ENCODE assay signal across 26 mouse cellular contexts in the genomic region with DNA sequence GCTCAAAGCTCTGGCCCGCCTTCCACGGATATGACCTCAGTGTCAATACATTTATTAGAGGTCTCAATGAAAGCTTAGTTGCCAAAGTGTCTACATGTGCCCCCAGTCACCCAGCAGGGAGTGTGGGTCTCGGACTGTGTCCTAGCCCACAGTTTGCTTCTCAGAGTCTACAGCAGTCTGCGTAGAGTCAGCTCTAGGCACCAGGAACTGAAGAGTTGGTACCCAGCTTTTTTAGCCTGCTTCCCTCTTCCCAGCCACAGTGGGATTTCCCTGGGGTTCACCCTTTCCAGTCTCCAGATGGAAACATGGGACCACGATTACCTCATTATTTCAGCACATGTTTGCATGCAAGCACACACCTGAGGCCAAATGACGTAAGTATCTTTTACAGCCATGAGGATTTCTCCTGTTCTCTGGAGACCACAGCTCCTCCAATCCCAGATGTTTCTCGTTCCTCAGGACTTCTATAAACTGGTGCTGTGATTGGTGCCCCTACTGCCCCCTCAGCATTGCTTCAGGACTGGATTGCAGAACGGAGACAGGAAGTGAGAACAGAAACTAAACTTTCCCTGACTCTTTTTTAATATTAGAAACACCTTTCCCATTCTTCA.
DNase-seq lines count a peak whose midpoint lies in the region; ATAC-seq lines count a peak whose summit lies in the region.
"Had no signal": no experiment of that assay in that cellular context is flagged by ENCODE, and none has a peak within 500 bp of the region (broad histone marks: within the 10 kb centered on the region; RNA-seq: fewer than 3 reads in every experiment).

No protein-coding gene starts in this region.

- 53% methylated on average over 8 of the region's 8 CpGs for WGBS in embryonic facial prominence, embryonic 14.5 days
- 69% methylated on average over 8 of the region's 8 CpGs for WGBS in embryonic facial prominence, embryonic 10.5 days

- no peak overlapping the region for H3K27ac ChIP-seq in embryonic facial prominence, embryonic 14.5 days (replicated peaks; ENCODE audit: low read depth, low read length)
- H3K27ac ChIP-seq in embryonic facial prominence, embryonic 10.5 days (replicated peaks), result no peak overlapping the region
- H3K27ac ChIP-seq: embryonic facial prominence, embryonic 13.5 days; forebrain, embryonic 10.5 days; forebrain, embryonic 13.5 days; heart, embryonic 15.5 days; hindbrain, embryonic 10.5 days; hindbrain, embryonic 13.5 days had no signal

- H3K36me3 ChIP-seq in embryonic facial prominence, embryonic 14.5 days (ENCODE audit: control insufficient read depth, insufficient read depth, low read length), result no peaks in the 10 kb centered on the region
- no peaks in the 10 kb centered on the region for H3K36me3 ChIP-seq in embryonic facial prominence, embryonic 10.5 days (replicated peaks)
- H3K36me3 ChIP-seq: embryonic facial prominence, embryonic 13.5 days; forebrain, embryonic 10.5 days; heart, embryonic 12.5 days; heart, embryonic 15.5 days; hindbrain, embryonic 10.5 days; hindbrain, embryonic 13.5 days had no signal

- no peak overlapping the region for H3K4me2 ChIP-seq in embryonic facial prominence, embryonic 14.5 days (ENCODE audit: low read depth, low read length)
- H3K4me2 ChIP-seq: embryonic facial prominence, embryonic 13.5 days; forebrain, embryonic 13.5 days; heart, embryonic 12.5 days; heart, embryonic 15.5 days; hindbrain, embryonic 13.5 days had no signal

- H3K4me3 ChIP-seq in embryonic facial prominence, embryonic 14.5 days (ENCODE audit: low read depth, low read length), result no peak overlapping the region
- H3K4me3 ChIP-seq in embryonic facial prominence, embryonic 10.5 days, result no peak overlapping the region
- H3K4me3 ChIP-seq: embryonic facial prominence, embryonic 13.5 days; forebrain, embryonic 10.5 days; forebrain, embryonic 13.5 days; heart, embryonic 12.5 days; heart, embryonic 15.5 days; hindbrain, embryonic 10.5 days; hindbrain, embryonic 13.5 days had no signal

- H3K27me3 ChIP-seq in embryonic facial prominence, embryonic 14.5 days (replicated peaks; ENCODE audit: control insufficient read depth, insufficient read depth, low read length), result no peaks in the 10 kb centered on the region
- H3K27me3 ChIP-seq in embryonic facial prominence, embryonic 10.5 days (replicated peaks; ENCODE audit: low read depth, poor library complexity, severe bottlenecking), result peaks cover 12% of the 10 kb centered on the region
- H3K27me3 ChIP-seq: heart, embryonic 12.5 days; heart, embryonic 15.5 days had no signal

- peaks cover 4% of the 10 kb centered on the region for H3K4me1 ChIP-seq in embryonic facial prominence, embryonic 14.5 days (ENCODE audit: control insufficient read depth, insufficient read depth, low read length)
- H3K4me1 ChIP-seq in embryonic facial prominence, embryonic 10.5 days, result peaks cover 11% of the 10 kb centered on the region

- ATAC-seq in embryonic facial prominence, embryonic 14.5 days (ENCODE audit: low read depth), result peak; percentile 38
- ATAC-seq: activated CD4-positive, CD25-positive, alpha-beta regulatory T cell, adult 4 months; forebrain, embryonic 13.5 days; forebrain, embryonic 16.5 days; hindbrain, embryonic 16.5 days had no signal

- H3K9ac ChIP-seq in embryonic facial prominence, embryonic 14.5 days (ENCODE audit: low read depth, low read length), result no peak overlapping the region
- H3K9ac ChIP-seq: embryonic facial prominence, embryonic 13.5 days; forebrain, embryonic 13.5 days; heart, embryonic 12.5 days; heart, embryonic 15.5 days; hindbrain, embryonic 13.5 days had no signal

- peak; percentile 58 for DNase-seq in embryonic facial prominence, embryonic 14.5 days (ENCODE audit: low spot score)
- no peak for DNase-seq in embryonic facial prominence, embryonic 10.5 days (ENCODE audit: low spot score)
- peak; percentile 4 for DNase-seq in kidney, postnatal 10 days
- DNase-seq in kidney, adult 8-10 months, result no peak
- DNase-seq in testis, postnatal 10 days (ENCODE audit: low spot score), result peak; percentile 30
- no peak for DNase-seq in testis, postnatal 14 days (ENCODE audit: low spot score)
- no peak for DNase-seq in thymus, postnatal 10 days (ENCODE audit: low spot score in 2 of 2)
- no peak for DNase-seq in cerebellum, postnatal 10 days
- DNase-seq: adrenal gland, adult 8-10 months; adrenal gland, postnatal 25 days; cerebellum, adult 11-12 months; cerebellum, adult 8-10 months; cerebellum, postnatal 14 days; gastrocnemius, postnatal 14 days; heart, postnatal 10 days; heart, postnatal 36 days had no signal

- H3K9me3 ChIP-seq in embryonic facial prominence, embryonic 14.5 days (ENCODE audit: control insufficient read depth, low read length), result no peaks in the 10 kb centered on the region
- H3K9me3 ChIP-seq in embryonic facial prominence, embryonic 10.5 days, result no peaks in the 10 kb centered on the region
- H3K9me3 ChIP-seq: embryonic facial prominence, embryonic 13.5 days; forebrain, embryonic 10.5 days; forebrain, embryonic 13.5 days; heart, embryonic 12.5 days; heart, embryonic 15.5 days; hindbrain, embryonic 10.5 days had no signal

Comparison
In these comparisons a context has a peak if more than half of its experiments do, and no peak if none do; other contexts are left out.
1. DNase-seq: peak in embryonic facial prominence, embryonic 14.5 days (single experiment), kidney, postnatal 10 days (single experiment) and testis, postnatal 10 days (single experiment); none in embryonic facial prominence, embryonic 10.5 days (single experiment), kidney, adult 8-10 months (0 of 2), testis, postnatal 14 days (single experiment), thymus, postnatal 10 days (0 of 2) and cerebellum, postnatal 10 days (0 of 2).